Mouse (Mus musculus) testis, postnatal 10 days (tissue): ENCODE measurements at regions not wholly inside any gene's neighbourhood (a gene's known extent, or its start where the extent isn't known, plus 50 kb on each side); places are given as distances from the start of the nearest gene placed in this dataset.
"Not testable (repeated sequence)": the region's sequence is repeated elsewhere in the genome, so short reads cannot be mapped to it uniquely, and the experiment has no call there.

Source experiments
- DNase-seq: peaks from one replicate; pipeline ENCODE4 v3.0.0; 2021; ENCODE audit warnings: low spot score

- DNase-seq = no peak
These were observed 3289.4 kb downstream of the Gm37988 start for GRCm38 (mm10) chr1:8097046-8097445.

GRCm38 (mm10) chr1:8123021-8123420, 3290.9 kb upstream of the A830018L16Rik start:
- peak; percentile 82 for DNase-seq

- not testable (repeated sequence) for DNase-seq
These were observed 3279.2 kb upstream of the A830018L16Rik start for GRCm38 (mm10) chr1:8134434-8135433.

- no peak for DNase-seq
These were observed 3271.3 kb upstream of the A830018L16Rik start for GRCm38 (mm10) chr1:8142583-8142982.

- DNase-seq = no peak
These were observed 3240.7 kb upstream of the A830018L16Rik start for GRCm38 (mm10) chr1:8173196-8173595.
